Mouse (Mus musculus): ENCODE results near the gene Itln1. TPM values are rescaled to one million over a fixed set of nuclear protein-coding genes. Genes with fewer than 3 reads are reported as not detected.

Gene Itln1
- total RNA-seq, 2 experiments from 2014 or later, result not detected

DNA sequence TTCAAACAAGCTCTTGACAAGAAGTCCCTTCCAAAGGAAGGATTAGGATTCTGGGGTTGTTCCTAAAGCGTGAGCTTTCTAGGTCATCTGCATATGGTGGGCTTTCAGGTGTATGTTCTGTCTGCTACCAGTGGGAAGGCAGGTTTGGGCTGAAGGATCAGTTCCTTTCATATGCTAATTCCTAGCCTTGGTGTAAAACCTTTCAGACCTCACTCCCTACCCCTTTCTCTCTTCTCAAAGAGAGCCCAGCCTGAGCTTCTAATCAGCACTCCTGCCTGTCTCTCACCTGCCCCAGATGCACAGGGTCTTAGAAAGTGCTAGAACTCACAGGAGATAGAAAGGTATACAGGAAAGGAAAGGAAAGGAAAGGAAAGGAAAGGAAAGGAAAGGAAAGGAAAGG lies 63.6 kb downstream of the Itln1 start:
- Histone ChIP-seq H3K27ac (no peak overlapping the region), H3K4me3 (no peak overlapping the region)
- no peak for DNase-seq (ENCODE audit: low spot score in 2 of 2)
- TF ChIP-seq CTCF (conservative IDR thresholded peaks at IDR 0.05), result no peak

DNA sequence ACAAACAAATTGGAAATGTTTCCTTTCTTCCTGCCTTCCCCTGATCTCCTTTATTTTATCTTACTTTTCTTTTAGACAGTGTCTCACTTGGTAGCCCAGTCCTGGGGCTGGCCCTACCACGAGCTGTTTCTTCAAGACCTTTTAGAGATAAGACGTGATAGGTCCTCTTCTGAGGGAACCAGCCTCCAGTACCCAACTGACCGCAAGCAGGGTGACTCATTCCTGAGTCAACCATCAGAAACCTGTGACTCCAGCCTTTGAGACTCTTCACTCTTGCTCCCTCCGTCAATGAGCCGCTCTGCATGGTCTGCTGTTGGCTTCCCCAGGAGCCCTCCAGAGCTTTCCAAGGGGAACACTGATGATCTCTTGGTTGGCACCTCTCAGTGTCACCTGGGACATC lies 64.2 kb downstream of the Itln1 start:
- Histone ChIP-seq H3K4me3 (no peak overlapping the region), H3K27ac (no peak overlapping the region)
- DNase-seq (ENCODE audit: low spot score in 2 of 2), result no peak
- TF ChIP-seq CTCF (conservative IDR thresholded peaks at IDR 0.05), result no peak

DNA sequence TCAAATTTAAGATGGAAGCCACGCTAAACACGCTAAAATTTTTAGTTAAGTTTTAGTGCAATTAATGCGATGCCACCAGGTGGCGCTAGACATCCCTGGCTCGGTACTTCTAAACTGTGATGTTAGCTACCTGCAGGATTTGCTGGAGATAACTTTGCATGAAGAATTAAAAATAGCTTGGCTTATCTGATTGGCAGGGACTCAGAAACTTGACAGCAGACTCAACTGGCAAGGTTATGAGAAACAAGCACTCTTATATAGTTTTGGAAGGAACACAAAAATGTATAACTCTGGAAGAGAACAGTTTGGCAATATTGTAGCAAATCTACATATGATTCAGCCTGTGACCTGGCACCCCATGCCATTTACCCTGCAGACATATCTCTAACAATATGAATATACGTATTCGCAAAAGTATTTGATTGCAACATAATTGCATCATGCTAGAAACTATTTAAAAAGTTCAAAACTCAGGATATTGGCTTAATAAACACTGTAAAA lies 64.7 kb downstream of the Itln1 start:
- H3K27ac ChIP-seq, result no peak overlapping the region
- no peak overlapping the region for H3K4me3 ChIP-seq
- DNase-seq (ENCODE audit: low spot score in 2 of 2), result peak; percentile 13 to 54
- peak; percentile 97 for TF ChIP-seq CTCF (conservative IDR thresholded peaks at IDR 0.05)

DNA sequence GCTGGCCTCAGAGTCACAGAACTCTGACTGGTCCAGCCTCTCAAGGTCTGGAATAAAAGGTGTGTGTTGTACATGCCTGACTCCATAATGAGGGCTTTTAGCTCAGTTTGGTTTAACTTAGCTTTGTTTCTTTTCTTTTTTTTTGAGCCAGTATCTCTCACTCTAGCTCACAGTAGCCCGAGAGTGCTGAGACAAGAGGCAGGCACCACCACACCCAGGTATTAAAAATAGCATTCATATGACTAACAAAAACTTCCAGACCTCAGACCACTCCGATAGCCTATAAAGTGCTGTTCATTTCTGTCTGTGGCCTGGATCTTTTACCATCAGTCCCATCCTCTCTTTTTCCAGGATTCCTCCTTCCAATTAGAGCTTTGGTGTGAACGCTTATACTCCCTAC lies 65.4 kb downstream of the Itln1 start:
- TF ChIP-seq CTCF (conservative IDR thresholded peaks at IDR 0.05), result no peak
- Histone ChIP-seq H3K27ac (no peak overlapping the region), H3K4me3 (no peak overlapping the region)
- no peak for DNase-seq (ENCODE audit: low spot score in 2 of 2)

Other genes with a start within 250 kb of the Itln1 start
- gene Usp21, start 247.3 kb downstream of the Itln1 start, total RNA-seq (2021), result 10 to 100 TPM; 61.9 to 76.6 TPM
- 100 to 1,000 TPM; 105 to 113 TPM for gene Ufc1, start 240.3 kb downstream of the Itln1 start, total RNA-seq (2021)
- 10 to 100 TPM; 36.1 to 37.4 TPM for gene Dedd, start 206.1 kb downstream of the Itln1 start, total RNA-seq (2021)
- 10 to 100 TPM; 42.8 to 45.9 TPM for gene Nit1, start 189.6 kb downstream of the Itln1 start, total RNA-seq (2021)
- 100 to 1,000 TPM; 154 to 163 TPM for gene Pfdn2, start 189.6 kb downstream of the Itln1 start, total RNA-seq (2021)
- gene Klhdc9, start 174.5 kb downstream of the Itln1 start, total RNA-seq (2021), result 1 to 10 TPM; 7.7 to 8.7 TPM
- 1 to 10 TPM; 5.1 to 6.1 TPM for gene Nectin4, start 165.2 kb downstream of the Itln1 start, total RNA-seq (2021)
- gene Arhgap30, start 146.3 kb downstream of the Itln1 start, total RNA-seq (2021), result 1 to 10 TPM; 1.9 to 2.2 TPM
- gene Usf1, start 124.0 kb downstream of the Itln1 start, total RNA-seq (2021), result 100 to 1,000 TPM; 126 to 128 TPM
- 1 to 10 TPM; 4.1 to 5.6 TPM for gene Tstd1, start 116.4 kb downstream of the Itln1 start, total RNA-seq (2021)
- gene F11r, start 97.8 kb downstream of the Itln1 start, total RNA-seq (2021), result 1 to 10 TPM; 5.7 to 6.9 TPM
- gene Alyref2, start 31.8 kb downstream of the Itln1 start, total RNA-seq (2021), result 1 to 10 TPM; 6.2 to 7.2 TPM
- not detected for gene Cd244a, start 23.9 kb upstream of the Itln1 start, total RNA-seq (2021)
- not detected for gene Ly9, start 72.1 kb upstream of the Itln1 start, total RNA-seq (2021)
- gene Slamf7, start 117.7 kb upstream of the Itln1 start, total RNA-seq (2021), result not detected
- gene Cd48, start 146.7 kb upstream of the Itln1 start, total RNA-seq (2021), result not detected
- gene Slamf1, start 231.8 kb upstream of the Itln1 start, total RNA-seq (2021), result under 1 TPM; 0.10 TPM